Mouse (Mus musculus): ENCODE results near the gene Ppfibp1.

Gene Ppfibp1

GRCm38 (mm10) chr6:146959908-146960680 is 71.8 kb downstream of the Ppfibp1 start:
- peak in 1 of 2 experiments; percentile 43 for DNase-seq (ENCODE audit: low spot score in 2 of 2)

- DNase-seq (ENCODE audit: low spot score in 2 of 2) = no peak
Observed at GRCm38 (mm10) chr6:146960956-146961355, 72.7 kb downstream of the Ppfibp1 start.

- DNase-seq (ENCODE audit: low spot score in 2 of 2) = peak in 1 of 2 experiments; percentile 37
Observed at GRCm38 (mm10) chr6:146961832-146962481, 73.7 kb downstream of the Ppfibp1 start.

GRCm38 (mm10) chr6:146963396-146964150 is 75.3 kb downstream of the Ppfibp1 start:
- DNase-seq (ENCODE audit: low spot score in 2 of 2) = no peak

DNA sequence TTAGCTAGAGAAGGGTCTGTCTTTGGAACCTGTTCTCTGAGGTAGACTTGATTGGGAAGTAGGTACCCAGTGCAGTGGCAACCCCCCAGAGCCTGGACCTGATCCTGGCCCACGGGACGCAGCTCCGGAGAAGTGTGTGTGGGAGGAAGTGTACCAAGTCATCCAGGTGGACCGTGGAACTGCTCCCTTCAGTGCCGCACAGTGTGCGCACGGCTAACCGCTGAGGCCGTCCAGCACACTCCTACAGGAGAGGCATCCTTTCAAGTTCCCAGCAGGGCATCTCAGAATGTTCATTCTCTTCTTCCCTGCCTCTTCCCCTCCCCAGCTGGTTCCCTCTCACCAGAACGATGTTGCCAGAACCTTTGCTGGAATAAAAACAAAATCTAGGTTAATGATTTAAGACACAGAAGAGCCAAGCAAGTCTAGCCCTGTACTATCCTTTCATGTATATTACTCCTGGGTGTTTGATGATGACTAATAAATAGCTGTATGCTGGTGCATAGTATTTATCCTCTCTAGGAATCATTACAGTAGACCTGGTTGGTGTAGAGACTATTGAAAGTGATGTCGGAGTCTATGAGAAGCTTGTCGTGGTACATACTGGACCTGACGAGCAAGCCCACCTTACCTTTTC is 77.0 kb downstream of the Ppfibp1 start:
- DNase-seq (ENCODE audit: low spot score in 2 of 2) = no peak

GRCm38 (mm10) chr6:146966446-146967019 is 78.2 kb downstream of the Ppfibp1 start:
- DNase-seq (ENCODE audit: low spot score in 2 of 2) = no peak

DNA sequence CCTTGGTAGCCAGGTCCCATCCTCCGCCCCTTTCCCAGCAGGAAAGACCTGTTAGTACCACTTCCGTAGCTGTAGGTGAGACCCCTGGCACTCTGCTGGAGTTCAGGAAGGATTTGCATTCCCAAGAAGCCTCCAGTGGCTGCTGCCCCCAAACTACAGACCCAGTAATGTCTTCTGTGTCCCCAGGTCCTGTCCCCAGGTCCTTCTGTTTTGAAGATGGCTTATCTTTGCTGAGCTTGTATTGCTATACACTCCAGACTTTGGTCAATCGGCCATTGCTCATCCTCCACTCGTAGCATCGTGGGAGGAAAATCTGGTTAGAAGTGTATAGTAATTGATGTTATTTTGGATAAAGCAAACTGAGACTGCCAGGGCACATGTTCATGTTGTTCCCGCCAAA is 79.5 kb downstream of the Ppfibp1 start:
- DNase-seq (ENCODE audit: low spot score in 2 of 2) = no peak

GRCm38 (mm10) chr6:146970811-146971210 is 82.5 kb downstream of the Ppfibp1 start:
- no peak for DNase-seq (ENCODE audit: low spot score in 2 of 2)

- no peak for DNase-seq (ENCODE audit: low spot score in 2 of 2)
Observed at GRCm38 (mm10) chr6:146971366-146971765, 83.1 kb downstream of the Ppfibp1 start.

- DNase-seq (ENCODE audit: low spot score in 2 of 2) = no peak
Observed at GRCm38 (mm10) chr6:146972009-146972408, 83.7 kb downstream of the Ppfibp1 start.

DNA sequence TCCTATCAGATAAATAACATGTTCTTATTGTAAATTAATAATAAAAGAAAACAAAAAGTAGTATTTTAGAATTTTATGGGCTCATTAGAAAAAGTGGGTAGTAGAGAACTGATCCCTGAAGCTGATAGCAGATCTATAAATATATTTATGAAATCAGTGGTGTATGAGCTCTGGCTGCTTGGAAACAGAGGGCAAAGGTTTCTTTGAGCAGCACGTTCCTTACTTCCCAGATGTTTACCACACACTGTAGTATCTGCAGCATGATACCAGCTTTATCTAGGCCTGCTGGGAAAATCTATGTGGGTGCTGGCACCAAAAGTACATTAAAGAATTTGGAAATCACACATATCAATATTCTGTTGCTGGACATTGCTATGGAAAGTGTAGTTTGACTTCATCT is 84.5 kb downstream of the Ppfibp1 start:
- DNase-seq (ENCODE audit: low spot score in 2 of 2) = no peak

DNA sequence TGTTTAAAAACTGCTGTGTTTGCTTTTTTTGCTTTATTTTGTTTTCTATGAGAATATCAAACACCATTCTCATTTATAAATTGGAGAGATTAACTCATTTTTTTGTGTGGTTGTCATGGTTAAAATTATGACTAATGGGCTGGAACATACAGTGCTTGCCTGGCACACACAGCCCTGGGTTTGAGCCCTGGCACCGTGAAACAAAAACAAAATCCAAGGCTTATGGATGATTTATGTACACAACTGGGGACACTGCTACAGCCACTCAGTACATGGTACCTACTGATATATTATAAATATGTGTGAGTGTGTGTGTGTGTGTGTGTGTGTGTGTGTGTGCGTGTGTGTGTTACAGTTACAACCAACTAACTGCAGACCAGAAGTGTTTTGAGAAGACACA is 85.1 kb downstream of the Ppfibp1 start:
- no peak for DNase-seq (ENCODE audit: low spot score in 2 of 2)

DNA sequence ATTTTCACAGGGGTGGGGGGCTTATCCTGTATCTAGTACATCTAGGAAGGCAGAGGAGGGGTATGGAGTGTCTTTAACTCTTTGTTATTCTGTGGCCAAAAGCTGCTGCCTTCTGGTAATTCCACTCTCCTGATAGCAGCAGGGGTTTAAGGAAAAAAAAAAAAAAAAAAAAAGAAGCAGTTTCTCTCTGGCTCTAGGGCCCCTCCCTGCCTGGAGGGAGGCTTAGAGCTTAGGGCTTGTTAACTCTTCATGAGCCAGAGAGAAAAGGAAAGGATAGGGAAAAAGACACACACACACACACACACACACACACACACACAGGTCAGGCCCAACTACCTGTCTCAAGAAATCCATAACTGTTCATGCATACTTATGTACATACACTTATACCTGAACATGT is 85.5 kb downstream of the Ppfibp1 start:
- DNase-seq (ENCODE audit: low spot score in 2 of 2) = no peak

DNA sequence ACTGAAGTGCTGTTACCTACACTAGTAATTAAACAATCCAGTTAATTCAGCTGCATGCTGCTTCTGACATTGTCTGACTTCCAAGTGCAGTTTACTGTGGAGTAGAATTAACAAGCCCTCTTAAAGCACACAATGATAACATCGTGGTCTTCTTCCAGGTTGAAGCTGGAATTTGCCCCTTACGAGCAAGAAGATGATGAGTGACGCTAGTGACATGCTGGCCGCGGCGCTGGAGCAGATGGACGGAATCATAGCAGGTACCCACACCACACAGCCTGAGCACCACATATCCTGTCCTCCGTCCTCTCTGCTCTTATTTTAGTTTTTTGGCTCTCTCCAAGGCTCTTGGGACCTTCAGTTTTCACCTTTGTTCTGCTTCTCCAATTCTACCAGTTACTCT is 88.2 kb downstream of the Ppfibp1 start:
- no peak for DNase-seq (ENCODE audit: low spot score in 2 of 2)

GRCm38 (mm10) chr6:146978691-146979114 is 90.4 kb downstream of the Ppfibp1 start:
- DNase-seq (ENCODE audit: low spot score in 2 of 2) = no peak

- DNase-seq (ENCODE audit: low spot score in 2 of 2) = no peak
Observed at GRCm38 (mm10) chr6:146979115-146979744, 90.9 kb downstream of the Ppfibp1 start.

- no peak for DNase-seq (ENCODE audit: low spot score in 2 of 2)
Observed at GRCm38 (mm10) chr6:146979953-146980352, 91.7 kb downstream of the Ppfibp1 start.

GRCm38 (mm10) chr6:146981249-146981835 is 93.1 kb downstream of the Ppfibp1 start:
- DNase-seq (ENCODE audit: low spot score in 2 of 2) = no peak

- peak in 1 of 2 experiments; percentile 56 for DNase-seq (ENCODE audit: low spot score in 2 of 2)
Observed at GRCm38 (mm10) chr6:146984569-146984968, 96.3 kb downstream of the Ppfibp1 start.

DNA sequence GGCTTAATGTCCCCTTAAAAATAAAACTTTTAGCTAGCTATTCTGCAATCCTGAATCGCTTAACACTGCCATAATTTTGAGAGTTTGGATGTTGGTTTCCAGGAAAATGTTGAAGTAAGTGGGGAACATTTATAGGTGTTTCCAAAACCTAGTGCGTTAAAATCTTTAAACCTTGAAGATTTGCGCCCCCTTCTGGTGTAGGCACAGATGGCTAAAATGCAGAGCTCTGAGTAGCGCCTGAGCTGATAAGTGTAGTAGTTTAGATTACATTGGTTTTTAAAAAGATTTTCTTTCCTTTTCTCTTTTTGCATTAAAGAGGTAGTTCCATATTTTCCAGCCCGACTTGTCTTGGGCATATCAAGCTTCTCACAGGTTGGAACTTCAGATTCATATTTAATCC is 105.9 kb downstream of the Ppfibp1 start:
- DNase-seq (ENCODE audit: low spot score in 2 of 2) = peak in 1 of 2 experiments; percentile 73

GRCm38 (mm10) chr6:146995391-146995790 is 107.1 kb downstream of the Ppfibp1 start:
- no peak for DNase-seq (ENCODE audit: low spot score in 2 of 2)
